Mouse (Mus musculus) cortical plate, adult 2 months (tissue): Measurements from ENCODE around the gene Azi2.

ENCODE experiments used
- CTCF ChIP-seq: fragments of 200-500 bp; IDR thresholded peaks from 2 replicates; pipeline ENCODE4 v1.5.1; 2011; ENCODE audit warnings: mild to moderate bottlenecking, control low read depth, low read length; ENCODE audit not compliant: insufficient read depth; ENCODE audit errors: extremely low read depth
- POLR2A ChIP-seq: fragments of 200-500 bp; IDR thresholded peaks from 2 replicates; pipeline ENCODE4 v1.6.1; 2011; ENCODE audit warnings: mild to moderate bottlenecking, low read length, control low read depth; ENCODE audit not compliant: insufficient read depth; ENCODE audit errors: extremely low read depth

GRCm38 (mm10) chr9:118071337-118071736 lies 31.0 kb downstream of the Azi2 start:
- TF ChIP-seq CTCF (no peak), POLR2A (no peak)
